Mouse (Mus musculus) E14TG2a.4 (cell line): ENCODE results near the gene Cdkn2a.

Source experiments
- CTCF ChIP-seq: conservative IDR thresholded peaks from 2 replicates; pipeline ENCODE4 v1.5.1; 2014; ENCODE audit warnings: low read length
- NANOG ChIP-seq: IDR thresholded peaks from 2 replicates; pipeline ENCODE4 v1.6.1; 2014; ENCODE audit warnings: borderline replicate concordance, low read length, mixed read lengths
- POU5F1 ChIP-seq: IDR thresholded peaks from 2 replicates; pipeline ENCODE4 v1.6.1; 2014; ENCODE audit warnings: low read length, borderline replicate concordance

DNA sequence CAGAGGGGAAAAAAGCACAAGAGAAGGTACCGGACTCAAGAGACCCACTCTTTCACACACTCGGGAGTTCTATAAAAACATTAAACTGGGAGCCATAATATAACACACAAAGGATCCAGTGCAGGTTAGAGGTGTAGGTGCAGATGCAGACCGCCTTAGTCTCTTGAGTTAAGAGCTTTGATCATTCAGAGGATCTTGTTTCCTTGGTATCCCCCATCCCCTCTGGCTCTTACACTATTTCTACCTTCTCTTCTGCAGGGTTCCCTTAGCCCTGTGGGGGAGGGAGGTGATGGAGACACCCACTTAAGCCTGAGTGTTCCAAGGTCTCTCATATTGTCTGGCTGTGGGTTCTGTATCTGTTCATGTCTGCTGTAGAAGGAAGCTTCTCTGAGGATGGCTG, 13.5 kb upstream of the Cdkn2a start:
- TF ChIP-seq CTCF (no peak), POU5F1 (no peak), NANOG (no peak)
